Mouse (Mus musculus) CD4-positive, CD25-positive, alpha-beta regulatory T cell, adult 4 months (primary cell): ENCODE measurements around the gene Pde12. TPM values are rescaled to one million over a fixed set of nuclear protein-coding genes. Genes with fewer than 3 reads are reported as not detected.
A peak's percentile ranks its signal among the peaks of the same experiment; 100 is the strongest.
"Not testable (repeated sequence)": the region's sequence is repeated elsewhere in the genome, so short reads cannot be mapped to it uniquely, and the experiment has no call there.

Experiments used
- ATAC-seq: one replicate; pipeline ENCODE4 v1.8.0; 2017
- polyA plus RNA-seq, 2 experiments: library from polyadenylated mRNA; unstranded; fragments of 100-300 nt; shearing (Covaris generic); gene quantifications; one replicate each; pipeline ENCODE4 v1.2.1; 2017

Gene Pde12
- 1 to 10 TPM; 3.6 to 4.4 TPM for polyA plus RNA-seq

DNA sequence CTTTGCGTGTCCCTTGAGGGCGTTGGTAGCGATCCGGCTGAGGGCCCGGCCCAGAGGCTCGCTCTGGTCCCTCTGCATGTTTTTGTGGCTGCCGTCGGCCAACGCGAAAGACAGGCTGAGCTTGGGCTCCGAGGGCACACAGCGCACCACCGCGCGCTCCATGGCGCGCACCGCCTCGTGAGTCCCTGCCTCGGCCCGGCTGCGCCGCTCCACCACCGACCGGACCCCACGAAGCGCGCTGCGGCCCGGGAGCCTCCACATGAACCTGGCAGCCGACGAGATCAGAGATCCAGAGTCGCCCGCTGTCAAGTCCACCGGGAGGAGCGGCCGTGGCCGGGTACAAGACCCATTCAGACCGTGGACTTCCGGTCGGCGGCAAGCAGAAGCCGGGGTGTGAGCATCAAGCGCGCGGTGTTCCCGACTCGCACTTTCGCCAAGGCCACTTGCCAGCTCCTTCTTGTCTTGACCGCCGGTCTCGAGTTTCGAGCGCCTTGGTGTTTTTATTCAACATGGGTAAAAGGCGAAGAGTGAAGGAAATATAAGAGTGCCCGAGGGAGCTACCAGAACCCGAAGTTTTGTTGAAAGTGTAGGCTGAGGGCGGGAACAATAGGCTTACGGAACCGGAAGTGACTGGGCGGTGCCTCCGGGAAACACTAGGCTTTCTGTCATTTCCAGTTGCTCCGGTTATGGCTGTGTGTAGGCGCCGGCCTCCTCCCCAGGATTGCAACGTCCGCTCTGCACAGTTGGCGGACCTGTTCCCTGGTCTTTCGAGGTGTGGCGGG, at the start of gene Pde12:
TSS of gene Pde12 (minus strand) at position 592 of the 782 bp plus-strand sequence.
- ATAC-seq: peak; percentile 87

DNA sequence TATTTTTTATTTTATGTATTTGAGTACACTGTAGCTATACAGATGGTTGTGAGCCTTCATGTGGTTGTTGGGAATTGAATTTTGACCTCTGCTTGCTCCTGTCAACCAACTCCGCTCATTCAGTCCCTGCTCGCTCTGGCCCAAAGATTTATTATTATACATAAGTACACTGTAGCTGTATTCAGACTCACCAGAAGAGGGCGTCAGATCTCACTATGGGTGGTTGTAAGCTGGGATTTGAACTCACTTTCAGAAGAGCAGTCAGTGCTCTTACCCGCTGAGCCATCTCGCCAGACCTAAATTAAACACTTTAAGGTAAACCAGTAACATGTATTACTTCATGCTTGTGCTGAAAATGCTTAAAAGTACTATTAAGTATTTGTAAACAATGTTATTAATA, 35.6 kb upstream of the Pde12 start:
- ATAC-seq: not testable (repeated sequence)

- no peak for ATAC-seq
Observed at GRCm38 (mm10) chr14:26697912-26698311, 28.2 kb upstream of the Pde12 start.

DNA sequence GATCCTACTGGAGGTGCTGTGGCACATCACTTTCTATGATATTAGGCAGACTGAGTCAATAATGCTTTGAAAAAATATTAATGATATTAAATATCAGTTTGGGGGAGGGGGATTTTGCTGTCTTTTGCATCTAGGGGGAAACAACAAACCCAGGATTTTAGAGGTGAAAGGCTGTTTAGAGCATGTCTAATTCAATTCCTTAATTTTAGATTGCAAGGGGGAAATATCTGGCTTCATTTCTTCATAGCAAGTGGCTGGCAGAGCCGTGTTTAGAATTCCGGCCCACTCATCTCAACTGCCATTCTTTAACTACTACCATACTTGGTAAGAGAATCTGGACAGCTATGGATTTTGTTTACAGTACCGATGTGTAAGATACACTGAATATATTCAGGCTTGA, 23.3 kb upstream of the Pde12 start, which contains the start of gene Dnah12:
TSS of gene Dnah12 (plus strand) at position 301 of the 400 bp plus-strand sequence.
- no peak for ATAC-seq

- no peak for ATAC-seq
Observed at GRCm38 (mm10) chr14:26691363-26691762, 21.7 kb upstream of the Pde12 start.

DNA sequence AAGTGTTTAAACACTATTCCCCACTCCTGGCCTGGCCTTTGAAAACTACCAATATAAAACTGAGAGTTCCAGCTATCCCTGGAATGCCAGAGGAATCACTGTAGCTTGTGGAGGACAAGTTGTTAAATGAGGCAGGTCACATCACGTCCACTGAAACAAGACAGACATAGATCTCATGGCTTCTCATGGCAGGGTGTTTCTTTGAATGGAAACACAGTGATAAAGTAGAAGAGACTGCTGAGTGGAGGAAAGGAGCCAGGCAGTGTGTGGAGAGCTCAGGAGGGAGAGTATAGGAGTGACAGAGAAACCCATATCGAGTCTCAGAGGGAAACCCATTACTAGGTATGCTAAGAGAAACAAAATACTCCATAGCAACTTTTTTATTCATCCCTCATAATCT, 21.0 kb upstream of the Pde12 start:
- no peak for ATAC-seq

GRCm38 (mm10) chr14:26675791-26676190, 6.1 kb upstream of the Pde12 start:
- ATAC-seq: no peak

- ATAC-seq: no peak
Observed at GRCm38 (mm10) chr14:26675371-26675770, 5.7 kb upstream of the Pde12 start.

- ATAC-seq: not testable (repeated sequence)
Observed at GRCm38 (mm10) chr14:26674476-26675169, 4.9 kb upstream of the Pde12 start.

- peak; percentile 19 for ATAC-seq
Observed at GRCm38 (mm10) chr14:26671870-26672615, 2.4 kb upstream of the Pde12 start.

- ATAC-seq: no peak
Observed at GRCm38 (mm10) chr14:26670964-26671363, 1.3 kb upstream of the Pde12 start.

DNA sequence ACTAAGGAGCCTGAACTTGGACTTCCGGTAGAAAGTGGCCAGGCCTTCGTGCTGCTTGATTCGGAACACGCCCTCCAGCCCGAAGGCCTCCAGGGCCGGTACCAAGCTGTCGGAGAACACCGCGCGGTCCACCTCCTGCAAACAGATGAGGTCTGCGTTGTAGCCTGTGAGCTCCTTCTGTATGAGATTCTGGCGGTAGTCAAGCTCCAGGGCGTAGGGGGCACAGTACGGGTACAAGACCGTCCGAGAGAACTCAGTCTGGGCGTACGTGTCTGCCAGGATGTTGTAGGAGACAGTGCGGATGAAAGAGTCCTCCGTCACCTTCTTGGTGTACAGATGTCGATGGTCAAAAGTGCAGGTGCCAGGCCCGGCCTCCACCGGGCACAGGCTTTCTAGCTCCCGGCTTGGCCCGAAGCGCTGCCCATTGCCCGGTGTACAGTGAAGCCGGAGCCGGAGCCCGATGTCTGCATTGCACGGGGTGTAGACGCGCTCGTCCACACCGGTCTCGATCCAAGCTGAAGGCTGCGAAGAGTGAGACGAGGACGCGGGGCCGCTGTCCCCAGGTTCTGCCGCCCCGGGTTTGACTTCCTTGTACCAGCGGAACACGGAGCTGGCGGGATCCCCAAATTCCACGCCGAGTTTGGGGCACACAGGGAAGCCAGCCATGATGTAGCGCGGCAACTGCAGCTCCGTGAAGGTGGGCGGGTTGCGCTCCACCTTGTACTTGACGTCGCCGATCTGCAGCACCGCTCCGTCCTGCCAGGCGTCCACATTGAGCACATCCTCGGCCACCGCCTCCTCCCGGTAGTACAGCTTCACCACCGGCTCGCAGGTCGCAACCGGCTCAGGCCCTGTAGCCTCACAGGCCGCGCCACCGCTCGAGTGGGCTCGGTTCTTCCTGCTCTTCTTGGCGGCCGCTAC, 1.1 kb downstream of the Pde12 start:
- peak; percentile 34 for ATAC-seq

DNA sequence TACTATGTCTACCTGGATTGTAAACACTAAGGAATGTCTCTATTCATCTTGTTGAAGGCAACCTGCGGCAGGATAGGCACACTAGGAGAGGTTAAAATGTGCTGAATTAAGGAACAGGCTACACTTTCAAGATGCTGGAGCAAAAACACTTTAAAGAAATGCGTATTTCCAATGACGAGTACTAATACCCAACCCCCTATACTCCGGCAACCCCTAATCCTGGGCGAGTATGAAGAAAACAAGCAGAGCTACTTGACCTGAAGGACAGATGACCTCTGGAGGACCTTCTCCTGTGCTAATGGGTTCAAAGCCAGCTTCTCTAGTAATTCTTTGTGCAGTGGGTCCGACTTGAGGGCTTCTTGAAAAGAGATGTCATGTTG, 1.7 kb downstream of the Pde12 start:
- ATAC-seq: no peak

- no peak for ATAC-seq
Observed at GRCm38 (mm10) chr14:26663851-26664250, 5.8 kb downstream of the Pde12 start.

DNA sequence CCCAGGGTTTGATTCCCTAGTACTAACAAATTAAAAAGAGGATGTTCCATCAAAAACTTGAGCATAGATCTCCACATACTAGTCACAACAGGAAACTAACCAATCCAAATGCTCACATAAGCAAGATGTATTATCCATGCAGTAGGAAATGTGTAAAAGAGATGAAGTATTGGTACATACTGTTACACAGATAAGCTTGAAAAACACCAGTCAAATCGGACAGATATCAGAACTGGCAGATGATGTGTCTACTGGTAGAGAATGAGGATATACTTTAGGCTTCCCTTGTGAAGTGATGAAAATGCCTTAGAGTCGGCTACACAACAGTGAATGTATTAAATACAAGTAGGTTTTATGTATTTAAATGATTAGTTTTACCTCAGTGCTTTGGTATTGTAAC, 7.2 kb downstream of the Pde12 start:
- no peak for ATAC-seq

- no peak for ATAC-seq
Observed at GRCm38 (mm10) chr14:26662016-26662415, 7.7 kb downstream of the Pde12 start.

GRCm38 (mm10) chr14:26660233-26660632, 9.4 kb downstream of the Pde12 start:
- ATAC-seq: no peak

DNA sequence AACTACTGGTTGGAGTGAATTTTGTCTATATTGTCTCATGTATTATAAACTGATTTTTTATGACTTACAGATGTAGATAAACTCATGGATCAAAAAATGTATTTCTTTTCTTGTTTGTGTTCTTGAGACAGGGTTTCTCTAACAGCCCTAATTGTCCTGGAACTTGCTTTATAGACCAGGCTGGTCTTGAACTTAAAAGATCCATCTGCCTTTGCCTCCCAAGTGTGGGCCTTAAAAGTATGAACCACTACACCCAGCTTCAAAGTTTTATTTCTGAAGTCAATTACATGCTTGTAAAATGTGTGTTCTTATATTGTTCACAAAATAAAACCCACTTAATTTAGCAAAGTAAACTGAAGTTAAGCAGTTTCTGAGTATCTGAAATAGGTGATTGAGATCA, 11.5 kb downstream of the Pde12 start:
- no peak for ATAC-seq

- peak; percentile 70 for ATAC-seq
Observed at GRCm38 (mm10) chr14:26651901-26652300, 17.8 kb downstream of the Pde12 start.

DNA sequence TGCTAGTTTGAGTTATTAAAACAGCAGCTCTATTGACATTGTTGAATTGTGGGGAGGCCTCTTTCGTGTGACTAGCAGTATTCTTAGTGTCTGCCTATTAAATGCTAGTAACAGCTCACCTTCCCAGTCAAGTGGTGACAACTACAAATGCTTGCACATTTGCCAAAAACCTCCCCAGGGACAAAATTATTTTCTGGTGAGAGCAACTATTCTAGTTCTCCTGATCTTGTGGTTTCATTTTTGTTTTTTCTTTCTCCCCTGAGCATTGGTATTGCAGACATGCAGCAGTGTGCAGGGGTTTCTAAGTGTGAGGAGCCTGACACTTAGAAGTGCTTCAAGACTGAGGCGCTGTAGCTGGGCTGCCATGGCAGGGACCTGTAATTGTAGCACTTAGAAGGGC, 21.9 kb downstream of the Pde12 start:
- ATAC-seq: no peak

DNA sequence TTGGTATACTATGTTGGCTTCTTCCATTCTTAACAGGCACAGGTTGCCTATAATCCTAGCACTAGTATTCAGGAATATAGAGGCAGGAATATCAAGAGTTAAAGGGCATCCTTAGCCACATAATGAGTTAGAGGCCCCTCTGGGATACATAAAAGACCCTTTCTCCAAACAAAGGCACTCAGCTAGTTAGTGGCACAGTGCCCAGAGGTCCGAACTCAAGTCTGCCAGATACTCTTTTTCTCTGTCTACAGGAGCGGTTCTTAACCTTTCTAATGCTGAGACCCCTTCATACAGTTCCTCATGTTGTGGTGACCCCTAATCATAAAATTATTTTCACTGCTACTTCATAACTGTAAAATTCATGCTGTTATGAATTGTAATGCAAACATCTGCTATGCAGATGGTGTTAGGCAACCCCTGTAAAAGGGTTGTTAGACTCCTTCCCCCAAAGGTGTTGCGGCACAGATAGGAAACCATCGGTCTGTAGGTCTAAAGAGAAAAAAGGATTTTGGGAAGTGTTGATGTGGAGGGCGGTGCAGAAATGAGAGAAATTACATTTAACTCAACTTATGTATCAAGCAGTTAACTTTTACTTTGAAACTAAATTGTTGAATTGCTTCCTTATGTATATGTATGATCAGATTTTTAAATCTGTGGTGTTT, 23.6 kb downstream of the Pde12 start:
- ATAC-seq: no peak
